Mouse (Mus musculus): ENCODE data around the gene Prkar2a.

Prkar2a gene

GRCm38 (mm10) chr9:108692226-108693041 lies 3.3 kb downstream of the Prkar2a start:
- DNase-seq (ENCODE audit: low spot score in 2 of 2) = peak; percentile 64 to 81

DNA sequence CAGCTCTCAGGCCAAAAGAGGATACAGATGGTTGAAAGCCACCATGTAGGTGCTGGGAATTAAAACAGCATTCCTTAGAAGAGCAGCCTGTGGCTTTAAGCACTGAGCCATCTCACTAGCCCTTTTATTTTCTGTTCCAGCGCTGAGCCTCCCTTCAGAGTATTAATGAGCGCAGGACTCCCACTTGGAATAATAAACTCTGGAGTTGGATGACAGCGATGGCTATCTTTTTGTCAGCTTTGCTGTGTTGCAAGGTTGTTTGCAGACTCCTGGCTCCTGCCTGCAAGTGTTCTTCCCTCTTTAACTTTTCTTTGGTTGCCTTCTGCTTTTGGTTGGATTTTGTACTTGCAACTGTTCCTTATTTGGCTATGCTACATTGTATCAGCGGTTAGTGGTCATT lies 4.8 kb downstream of the Prkar2a start:
- no peak for DNase-seq (ENCODE audit: low spot score in 2 of 2)

DNA sequence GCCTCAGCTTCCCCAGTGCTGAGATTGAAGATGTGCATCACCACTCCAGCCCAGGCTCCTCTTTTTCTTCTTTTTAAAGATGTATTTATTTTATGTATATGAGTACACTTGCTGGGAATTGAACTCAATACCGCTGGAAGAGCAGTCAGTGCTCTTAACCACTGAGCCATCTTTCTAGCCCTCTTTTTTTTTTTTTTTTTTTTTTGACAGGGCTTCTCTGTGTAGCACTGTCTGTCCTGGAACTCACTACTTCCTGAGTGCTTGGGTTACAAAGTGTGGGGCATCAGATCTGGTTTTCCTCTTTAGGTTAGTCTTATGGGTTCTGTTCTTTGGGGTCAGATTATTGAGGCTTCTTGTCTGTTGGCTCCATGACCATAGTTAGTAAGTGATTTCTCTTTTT lies 5.4 kb downstream of the Prkar2a start:
- DNase-seq (ENCODE audit: low spot score in 2 of 2) = no peak

GRCm38 (mm10) chr9:108702476-108702875 lies 13.4 kb downstream of the Prkar2a start:
- DNase-seq (ENCODE audit: low spot score in 2 of 2) = no peak

GRCm38 (mm10) chr9:108703373-108704110 lies 14.4 kb downstream of the Prkar2a start:
- DNase-seq (ENCODE audit: low spot score in 2 of 2) = no peak

- DNase-seq (ENCODE audit: low spot score in 2 of 2) = no peak
Observed at GRCm38 (mm10) chr9:108704591-108704990, 15.5 kb downstream of the Prkar2a start.

DNA sequence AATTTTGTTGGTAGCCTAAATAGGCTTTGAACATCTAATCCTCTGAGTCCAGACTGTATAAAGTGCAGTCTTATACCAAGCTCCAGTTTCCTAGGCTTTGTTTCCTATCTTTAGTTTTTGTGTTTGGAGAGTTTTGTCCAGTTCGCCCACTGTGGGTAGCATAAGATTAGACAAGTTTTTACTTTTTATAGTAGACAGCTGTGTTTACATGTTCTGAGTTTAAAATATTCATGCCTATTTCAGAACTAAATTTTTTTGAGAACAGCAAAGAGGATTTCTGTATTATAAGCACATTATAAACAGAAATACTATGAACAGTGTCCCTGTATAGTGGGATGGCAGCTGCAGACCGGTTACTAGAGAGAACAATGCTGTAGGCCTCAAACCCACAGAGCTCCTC lies 18.1 kb downstream of the Prkar2a start:
- peak in 1 of 2 experiments; percentile 29 for DNase-seq (ENCODE audit: low spot score in 2 of 2)

DNA sequence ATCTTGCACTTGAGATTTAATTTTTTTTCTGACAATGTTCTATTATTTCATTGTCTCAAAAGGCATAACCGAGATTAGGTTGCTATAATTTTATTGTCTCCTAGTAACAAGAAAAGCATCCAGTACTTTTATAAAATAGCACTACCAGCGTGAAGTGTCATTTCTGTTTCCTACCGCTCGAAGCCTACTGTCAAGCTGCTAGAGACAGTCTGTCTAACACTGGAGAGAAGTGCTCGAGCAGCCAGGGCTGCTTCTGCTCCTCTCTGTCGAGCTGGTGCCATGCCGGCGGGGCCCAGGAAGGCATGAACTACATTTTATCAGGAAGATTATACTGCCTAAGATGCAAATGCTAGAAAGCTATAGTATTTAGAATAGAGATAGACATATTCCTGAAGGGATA lies 19.7 kb downstream of the Prkar2a start:
- no peak for DNase-seq (ENCODE audit: low spot score in 2 of 2)

- no peak for DNase-seq (ENCODE audit: low spot score in 2 of 2)
Observed at GRCm38 (mm10) chr9:108710767-108711166, 21.7 kb downstream of the Prkar2a start.

DNA sequence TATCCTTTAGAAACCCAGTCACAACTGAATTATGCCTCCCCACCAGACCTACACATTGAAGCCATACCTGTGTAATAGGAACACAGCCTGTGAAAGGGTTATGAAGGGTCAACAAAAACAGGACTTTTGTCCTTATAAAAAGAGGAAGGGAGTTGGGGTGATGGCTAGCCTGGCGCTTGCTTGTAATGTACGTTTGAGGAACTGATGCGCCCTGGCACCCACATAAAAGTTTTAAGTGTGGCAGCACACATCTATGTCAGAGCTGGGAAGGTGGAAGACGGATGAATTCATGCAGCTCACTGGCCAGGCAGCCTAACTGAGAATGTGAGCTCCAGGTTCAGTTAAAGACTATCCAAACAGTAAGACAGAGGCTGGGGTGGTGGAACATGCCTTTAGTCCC lies 27.1 kb downstream of the Prkar2a start:
- no peak for DNase-seq (ENCODE audit: low spot score in 2 of 2)

DNA sequence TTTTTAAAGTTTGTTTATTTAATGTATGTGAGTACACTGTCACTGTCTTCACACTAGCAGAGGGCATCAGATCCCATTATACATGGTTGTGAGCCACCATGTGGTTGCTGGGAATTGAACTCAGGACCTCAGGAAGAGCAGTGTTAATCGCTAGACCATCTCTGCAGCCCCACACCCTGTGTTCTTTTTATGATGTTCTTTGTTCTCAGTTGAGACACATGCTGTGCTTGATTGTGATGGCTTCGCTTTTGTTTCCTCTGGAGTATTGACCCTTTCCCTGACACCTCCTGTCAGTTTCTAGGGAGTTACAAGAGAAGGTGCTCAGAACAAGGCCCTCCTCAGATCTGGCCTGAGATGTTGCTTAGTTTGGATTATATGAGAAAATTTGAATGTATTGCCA lies 34.6 kb downstream of the Prkar2a start:
- DNase-seq (ENCODE audit: low spot score in 2 of 2) = no peak

DNA sequence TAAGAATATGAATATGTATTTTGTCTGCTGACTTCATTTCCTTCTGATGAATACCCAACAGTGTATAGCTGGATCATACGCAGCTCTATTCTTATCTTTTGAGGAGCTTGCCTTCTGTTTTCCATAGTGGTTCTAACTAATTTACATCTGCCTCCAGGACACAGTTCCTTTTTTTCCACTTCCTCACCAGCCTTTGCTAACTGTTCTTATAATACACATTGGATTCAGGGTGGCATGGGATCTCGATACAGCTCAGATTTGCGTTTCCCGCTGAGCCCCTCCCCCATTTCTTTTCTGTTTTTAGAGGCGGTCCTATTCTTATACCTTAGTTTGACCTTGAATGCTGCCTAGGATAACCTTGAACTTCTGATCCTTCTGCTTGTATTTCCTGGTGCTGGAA lies 37.0 kb downstream of the Prkar2a start:
- DNase-seq (ENCODE audit: low spot score in 2 of 2) = peak in 1 of 2 experiments; percentile 36

- no peak for DNase-seq (ENCODE audit: low spot score in 2 of 2)
Observed at GRCm38 (mm10) chr9:108729050-108729449, 39.9 kb downstream of the Prkar2a start.

DNA sequence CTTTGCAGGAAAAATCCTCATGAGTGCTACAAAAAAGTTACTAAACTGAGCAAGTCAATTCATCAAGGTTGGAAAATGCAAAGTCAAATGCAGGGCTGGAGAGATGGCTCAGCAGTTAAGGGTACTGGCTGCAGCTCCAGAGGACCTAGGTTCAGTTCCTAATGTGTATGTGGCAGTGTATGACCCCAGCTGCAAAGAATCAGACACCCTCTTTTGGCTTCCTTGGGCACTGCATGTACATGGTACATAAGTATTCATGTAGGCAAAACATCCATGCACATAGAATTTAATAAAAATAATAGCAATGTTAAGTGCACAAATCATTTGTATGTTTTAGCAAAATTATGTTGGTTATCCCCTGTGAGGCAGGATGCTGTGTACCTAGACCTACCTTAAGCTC lies 43.3 kb downstream of the Prkar2a start:
- no peak for DNase-seq (ENCODE audit: low spot score in 2 of 2)

DNA sequence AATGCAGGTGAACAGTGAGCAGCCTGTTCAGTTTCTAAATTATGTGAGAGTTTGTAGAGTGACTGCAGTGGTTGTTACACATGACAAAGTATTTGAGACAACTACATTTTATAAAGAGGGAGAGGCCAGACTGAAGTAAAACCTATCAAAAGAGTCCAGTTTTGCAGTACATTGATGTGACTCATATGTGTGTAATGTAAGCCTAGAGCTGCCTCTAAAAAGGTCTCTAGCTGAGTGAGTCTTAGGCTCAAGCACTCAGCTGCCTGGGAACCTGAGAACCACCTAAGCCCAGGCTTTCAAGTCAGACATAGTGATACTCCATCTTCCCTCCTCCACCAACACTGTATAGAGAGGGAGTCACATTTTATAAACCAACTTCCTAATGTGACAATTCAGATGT lies 45.5 kb downstream of the Prkar2a start:
- no peak for DNase-seq (ENCODE audit: low spot score in 2 of 2)

DNA sequence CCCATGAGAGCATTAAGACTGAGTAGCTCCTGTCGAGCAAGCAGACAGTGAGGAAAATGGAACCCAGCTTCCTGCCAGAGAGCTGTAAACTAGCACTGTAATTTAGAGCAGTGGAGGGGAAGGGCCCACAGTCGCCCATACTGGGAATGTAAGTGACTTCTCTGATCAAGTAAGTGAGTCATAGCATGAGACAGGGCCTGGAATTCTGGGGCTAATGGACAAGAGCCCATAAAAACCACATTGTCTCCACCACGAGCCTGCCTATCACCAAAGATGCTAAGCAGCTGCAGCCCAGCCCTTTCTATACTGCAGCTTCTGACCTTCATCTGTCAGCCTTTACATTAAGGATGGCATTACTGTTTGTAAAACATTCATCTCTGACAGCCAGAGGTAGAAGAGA lies 50.1 kb downstream of the Prkar2a start:
- DNase-seq (ENCODE audit: low spot score in 2 of 2) = no peak

- no peak for DNase-seq (ENCODE audit: low spot score in 2 of 2)
Observed at GRCm38 (mm10) chr9:108740062-108740461, 50.9 kb downstream of the Prkar2a start.

- DNase-seq (ENCODE audit: low spot score in 2 of 2) = no peak
Observed at GRCm38 (mm10) chr9:108742048-108742447, 52.9 kb downstream of the Prkar2a start.

- no peak for DNase-seq (ENCODE audit: low spot score in 2 of 2)
Observed at GRCm38 (mm10) chr9:108746876-108747499, 57.9 kb downstream of the Prkar2a start.

GRCm38 (mm10) chr9:108747694-108748093 lies 58.6 kb downstream of the Prkar2a start:
- DNase-seq (ENCODE audit: low spot score in 2 of 2) = no peak

DNA sequence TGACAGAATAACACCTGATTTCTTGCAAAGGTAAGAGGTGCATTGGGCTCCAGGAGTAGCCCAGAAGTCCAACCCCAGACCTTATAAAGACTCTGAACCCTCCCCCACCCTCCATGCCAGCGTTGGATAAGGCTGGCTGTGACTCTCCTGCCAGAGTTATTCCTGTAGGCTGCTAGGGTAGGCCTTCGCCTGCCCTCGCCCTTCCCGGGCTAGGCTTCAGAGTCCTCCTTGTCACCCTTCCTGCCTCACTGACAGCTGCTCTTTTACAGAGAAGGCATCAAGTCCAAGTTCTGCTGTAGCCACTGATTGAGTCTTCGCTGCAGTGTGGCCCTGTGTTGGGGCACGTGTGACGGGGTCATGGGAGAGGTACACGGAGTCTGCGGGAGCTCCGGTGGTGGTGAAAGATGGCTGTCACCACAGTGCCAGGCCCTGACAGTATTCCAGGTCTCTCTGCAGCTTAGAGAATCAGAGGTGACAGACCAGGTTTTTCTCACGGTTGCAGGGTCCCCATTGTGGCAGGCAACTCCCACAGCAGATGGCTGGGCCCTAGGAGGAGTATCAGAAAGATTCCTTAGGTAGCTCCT lies 59.6 kb downstream of the Prkar2a start:
- DNase-seq (ENCODE audit: low spot score in 2 of 2) = no peak

DNA sequence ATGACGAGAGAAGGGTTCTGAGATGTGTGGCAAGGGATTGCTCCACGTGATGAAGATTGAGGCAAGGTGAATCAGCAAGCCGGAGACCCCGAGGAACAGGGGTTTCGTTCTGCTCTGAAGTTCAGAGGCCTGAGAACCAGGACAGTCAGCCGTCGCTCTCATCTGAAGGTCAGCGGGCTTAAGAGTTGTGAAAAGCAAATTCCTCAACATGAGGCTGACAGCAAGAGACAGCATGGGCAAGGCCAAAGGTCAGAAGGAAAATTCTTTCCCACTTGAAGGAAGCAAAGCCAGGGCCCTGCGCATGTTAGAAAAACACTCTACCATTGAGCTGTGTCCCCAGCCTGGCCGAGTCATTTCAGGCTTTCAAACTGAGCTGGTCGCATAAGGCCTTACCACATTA lies 61.5 kb downstream of the Prkar2a start:
- DNase-seq (ENCODE audit: low spot score in 2 of 2) = no peak
